Mouse (Mus musculus) midbrain, embryonic 15.5 days (tissue): Measurements from ENCODE around the gene Rnf207. TPM values are rescaled to one million over a fixed set of nuclear protein-coding genes. Genes with fewer than 3 reads are reported as not detected.

Experiments
- ATAC-seq: fragments of 200-750 bp; cut with Nextera tagmentation; replicated peaks from 2 replicates; pipeline ENCODE4 v1.8.0; 2017; ENCODE audit warnings: moderate TSS enrichment
- H3K27ac ChIP-seq: fragments of 300-500 bp; sonication (generic); 2 replicates; pipeline ENCODE4 v1.5.1; 2015; ENCODE audit warnings: mild to moderate bottlenecking, inconsistent platforms
- H3K27me3 ChIP-seq: fragments of 300-500 bp; sonication (generic); replicated peaks from 2 replicates; pipeline ENCODE4 v1.6.1; 2015; ENCODE audit warnings: inconsistent platforms
- H3K36me3 ChIP-seq: fragments of 300-500 bp; sonication (generic); replicated peaks from 2 replicates; pipeline ENCODE4 v1.6.1; 2015; ENCODE audit warnings: inconsistent platforms
- H3K4me1 ChIP-seq: fragments of 300-500 bp; sonication (generic); 2 replicates; pipeline ENCODE4 v1.6.1; 2015; ENCODE audit warnings: inconsistent platforms
- H3K4me2 ChIP-seq: fragments of 300-500 bp; sonication (generic); 2 replicates; pipeline ENCODE4 v1.6.1; 2015; ENCODE audit warnings: inconsistent platforms, mild to moderate bottlenecking, moderate library complexity
- H3K4me3 ChIP-seq: fragments of 300-500 bp; sonication (generic); 2 replicates; pipeline ENCODE4 v1.5.1; 2015; ENCODE audit warnings: mild to moderate bottlenecking, inconsistent platforms
- H3K9ac ChIP-seq: fragments of 300-500 bp; sonication (generic); 2 replicates; pipeline ENCODE4 v1.6.1; 2015; ENCODE audit warnings: mild to moderate bottlenecking, inconsistent platforms
- H3K9me3 ChIP-seq: fragments of 300-500 bp; sonication (generic); 2 replicates; pipeline ENCODE4 v1.6.1; 2016; ENCODE audit warnings: inconsistent platforms
- WGBS: fragments of 180-500 bp; shearing (Covaris S2); methylation state at CpG from one replicate; pipeline ENCODE4 v1.1.7; 2015; ENCODE audit warnings: mixed read lengths; 5-methylcytosine and 5-hydroxymethylcytosine counted together
- polyA plus RNA-seq: library from polyadenylated mRNA; unstranded; fragments of >200 nt; fragmentation: Nextera tagmentation; extraction: Ambion mirVana; gene quantifications from 2 replicates; pipeline ENCODE4 v1.2.1, GENCODE M21; 2015

Gene Rnf207
- polyA plus RNA-seq, 1 experiment from 2014 or later, result 8.6 TPM

DNA sequence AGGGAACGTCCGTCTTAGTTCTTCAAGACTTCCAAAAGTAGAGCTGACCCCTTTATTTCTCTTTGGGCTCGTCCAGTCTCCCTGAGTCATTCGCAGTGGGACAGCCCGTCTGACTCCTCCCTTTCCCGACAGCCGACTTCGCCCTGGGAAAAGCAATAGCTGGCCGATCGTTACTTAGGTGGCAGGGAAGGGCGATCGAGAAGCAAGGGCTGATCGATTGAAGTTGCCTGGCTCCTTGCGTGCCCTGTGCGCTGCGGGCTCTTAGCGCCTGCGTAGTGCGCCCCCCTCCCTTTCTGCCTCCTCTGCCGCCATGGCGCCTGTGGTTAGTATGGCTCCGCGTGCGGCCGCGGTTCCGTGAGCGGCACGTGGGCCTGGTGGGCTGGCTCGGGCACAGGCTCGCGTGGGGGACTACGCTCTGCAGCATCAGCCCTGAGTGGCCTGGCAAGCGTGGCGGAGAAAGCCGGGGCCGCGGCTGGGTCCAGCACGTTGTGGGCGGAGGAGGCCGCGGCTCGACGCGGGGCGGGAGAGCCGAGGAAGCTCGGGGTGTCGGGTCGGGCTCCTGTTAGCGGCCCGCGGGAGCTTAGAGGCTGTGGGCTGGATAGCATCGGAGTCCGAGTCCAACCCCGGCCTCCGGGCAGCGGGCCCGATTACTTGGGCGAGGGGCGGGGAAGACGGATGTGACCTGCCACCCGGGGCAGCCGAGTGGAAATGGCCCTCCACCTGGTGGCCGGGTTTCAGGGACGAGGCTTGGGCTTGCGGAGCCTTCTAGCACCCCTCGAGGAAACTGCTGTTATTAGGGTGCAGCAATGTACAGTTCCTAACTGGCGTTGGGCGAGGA, 7.0 kb upstream of the Rnf207 start, which contains the start of gene Rpl22:
TSS of gene Rpl22 (plus strand) at position 169 of the 838 bp plus-strand sequence.
- H3K4me1 ChIP-seq, result peaks cover 20% of the 10 kb centered on the region
- peak within 1 kb of the TSS; percentile 66 for H3K27ac ChIP-seq
- under 1% methylated on average over 69 of the region's 70 CpGs for WGBS
- H3K4me2 ChIP-seq, result peak within 1 kb of the TSS; percentile 75
- peak within 1 kb of the TSS; percentile 70 for H3K4me3 ChIP-seq
- H3K27me3 ChIP-seq, result no peaks in the 10 kb centered on the region
- peak within 1 kb of the TSS; percentile 73 for H3K9ac ChIP-seq
- H3K9me3 ChIP-seq, result no peaks in the 10 kb centered on the region
- H3K36me3 ChIP-seq, result peaks cover 10% of the 10 kb centered on the region
- peak; percentile 95 for ATAC-seq

DNA sequence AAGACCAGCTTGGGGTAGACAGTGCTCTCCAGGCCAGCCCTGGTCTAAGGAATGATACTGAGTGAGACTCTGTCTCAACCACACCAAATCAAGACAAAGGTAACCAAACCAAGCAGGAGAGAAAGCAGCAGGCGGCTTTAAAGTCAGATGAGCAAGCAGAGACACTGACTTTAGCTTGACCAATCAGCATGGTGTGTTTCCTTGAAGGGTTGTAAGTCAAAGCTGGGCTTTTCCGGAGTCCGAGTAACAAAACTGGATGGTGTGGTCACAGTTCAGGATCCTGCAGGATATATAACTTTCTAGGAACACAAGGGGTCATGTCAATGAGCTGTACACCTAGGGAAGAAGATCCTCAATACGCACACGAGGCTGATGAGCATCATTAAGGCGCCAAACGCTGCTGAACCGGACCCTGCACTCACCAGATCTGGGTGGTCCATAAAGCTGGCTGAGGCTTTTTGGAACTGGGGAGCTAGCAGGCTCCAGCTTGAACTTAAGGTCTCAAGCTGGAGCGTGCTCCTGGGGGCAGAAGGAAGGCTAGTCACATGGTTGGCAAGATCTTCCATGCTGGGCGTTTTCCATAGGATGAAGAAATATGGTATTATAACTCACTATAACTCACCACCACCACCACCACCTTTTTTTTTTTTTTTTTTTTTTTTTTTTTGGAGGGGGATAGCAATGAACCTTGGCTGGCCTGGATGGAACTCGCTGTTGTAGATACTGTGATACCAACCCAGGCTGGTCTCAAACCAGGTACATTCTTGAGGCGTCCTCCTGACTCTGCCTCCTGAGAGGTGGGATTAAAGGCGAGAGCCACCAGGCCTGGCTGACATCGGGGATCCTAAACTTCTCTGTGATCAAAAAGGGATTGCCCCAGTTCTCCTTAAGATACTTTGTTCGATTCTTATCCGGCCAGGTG, 6.1 kb upstream of the Rnf207 start:
- peaks cover 6% of the 10 kb centered on the region; the same call in 1 of the 2 replicates for H3K36me3 ChIP-seq
- H3K27ac ChIP-seq, result no peak overlapping the region
- peak; percentile 46 for ATAC-seq
- H3K9ac ChIP-seq, result no peak overlapping the region
- H3K4me2 ChIP-seq, result peak overlapping the region; percentile 30; the same call in 1 of the 2 replicates
- peaks cover 20% of the 10 kb centered on the region for H3K4me1 ChIP-seq
- no peaks in the 10 kb centered on the region for H3K9me3 ChIP-seq
- no peaks in the 10 kb centered on the region for H3K27me3 ChIP-seq
- WGBS, result 58% methylated on average over 16 of the region's 16 CpGs
- peak overlapping the region; percentile 70 for H3K4me3 ChIP-seq

DNA sequence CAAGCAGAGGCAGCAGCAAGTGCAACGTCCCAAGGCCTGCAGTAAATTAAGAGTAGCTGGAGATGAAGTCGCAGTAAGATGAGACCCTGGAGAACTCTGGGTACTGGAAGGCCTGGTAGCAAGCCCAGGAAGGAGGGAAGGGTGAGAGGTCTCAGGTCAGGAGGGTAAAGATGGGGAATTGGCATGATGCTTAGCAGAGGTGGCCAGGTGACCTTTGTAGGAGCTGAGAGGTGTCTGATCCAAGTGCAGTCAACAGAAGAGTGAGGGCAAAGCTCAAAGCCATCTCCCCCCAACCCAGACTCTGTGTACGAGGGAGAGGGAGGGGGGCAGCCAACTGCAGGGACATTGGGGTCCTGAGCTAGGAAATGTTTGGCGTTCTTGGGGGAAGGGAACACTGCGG, 2.7 kb upstream of the Rnf207 start:
- H3K4me1 ChIP-seq, result peaks cover 7% of the 10 kb centered on the region
- no peak overlapping the region for H3K9ac ChIP-seq
- no peak for ATAC-seq
- no peak overlapping the region for H3K27ac ChIP-seq
- H3K9me3 ChIP-seq, result no peaks in the 10 kb centered on the region
- no peak overlapping the region for H3K4me2 ChIP-seq
- H3K4me3 ChIP-seq, result no peak overlapping the region
- peaks cover 20% of the 10 kb centered on the region for H3K27me3 ChIP-seq
- no peaks in the 10 kb centered on the region for H3K36me3 ChIP-seq
- WGBS, result 50% methylated on average over 5 of the region's 5 CpGs

DNA sequence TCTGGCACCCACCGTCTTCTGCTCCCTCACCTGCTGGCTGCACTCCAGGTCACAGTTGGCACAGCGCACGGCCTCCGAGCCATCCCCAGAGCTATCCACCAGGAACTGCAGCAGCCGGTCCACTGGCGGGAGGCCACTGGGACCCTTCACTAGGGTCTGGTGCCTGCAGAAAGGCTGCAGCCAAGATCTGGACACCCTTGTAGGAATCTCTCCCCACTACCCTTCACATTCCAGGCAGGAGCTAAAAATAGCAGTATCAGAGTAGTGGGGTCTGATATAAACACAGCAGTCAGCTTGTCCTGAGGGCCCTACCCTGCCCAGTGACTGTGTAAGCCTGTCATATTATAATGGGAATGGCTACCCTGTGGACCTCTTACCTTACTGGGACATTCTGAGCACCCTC, 1.2 kb downstream of the Rnf207 start:
- H3K9me3 ChIP-seq, result no peaks in the 10 kb centered on the region
- H3K27me3 ChIP-seq, result peaks cover 56% of the 10 kb centered on the region
- no peak overlapping the region for H3K9ac ChIP-seq
- H3K4me1 ChIP-seq, result peaks cover 25% of the 10 kb centered on the region
- ATAC-seq, result no peak
- no peak overlapping the region for H3K4me2 ChIP-seq
- no peak overlapping the region for H3K4me3 ChIP-seq
- H3K36me3 ChIP-seq, result no peaks in the 10 kb centered on the region
- H3K27ac ChIP-seq, result no peak overlapping the region
- 86% methylated on average over 6 of the region's 6 CpGs for WGBS

DNA sequence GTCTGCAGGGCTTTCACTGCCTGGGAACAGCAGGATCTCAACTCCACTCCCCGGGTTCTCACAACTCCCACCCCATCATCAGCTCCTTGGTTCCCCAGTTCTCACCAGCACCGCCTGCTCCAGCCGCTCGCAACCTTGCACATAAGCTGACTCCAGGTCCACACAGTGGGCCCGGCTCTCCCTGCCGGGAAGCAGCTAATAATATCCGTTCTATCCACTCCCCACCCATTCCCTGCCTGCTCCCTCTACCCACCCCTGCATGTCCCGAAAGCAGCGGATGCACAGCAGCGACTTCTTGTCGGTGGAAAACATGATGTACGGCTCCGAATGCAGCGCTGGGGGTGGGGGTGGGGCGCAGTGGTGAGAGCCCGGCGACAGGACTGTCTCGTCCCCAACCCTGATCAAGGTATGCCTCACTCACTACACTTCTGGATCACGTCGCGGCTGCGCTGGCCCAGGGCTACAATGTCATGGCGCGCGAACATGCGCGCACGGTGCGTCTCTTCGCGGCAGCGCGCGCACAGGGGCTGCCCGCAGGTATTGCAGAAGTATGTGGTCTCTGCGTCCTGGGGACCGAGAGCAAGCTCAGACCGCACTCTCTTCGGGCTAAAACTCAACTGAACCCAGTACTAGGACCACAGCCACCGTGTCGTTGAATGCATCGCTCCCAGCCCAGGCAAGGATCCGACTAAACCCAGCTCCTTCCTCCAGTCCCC, 3.1 kb downstream of the Rnf207 start:
- H3K9me3 ChIP-seq, result no peaks in the 10 kb centered on the region
- H3K4me2 ChIP-seq, result peak overlapping the region; percentile 61
- WGBS, result under 1% methylated on average over 43 of the region's 43 CpGs
- peak overlapping the region; percentile 30; the same call in 1 of the 2 replicates for H3K9ac ChIP-seq
- peaks cover 31% of the 10 kb centered on the region for H3K4me1 ChIP-seq
- ATAC-seq, result no peak
- peaks cover 75% of the 10 kb centered on the region for H3K27me3 ChIP-seq
- H3K27ac ChIP-seq, result no peak overlapping the region
- no peaks in the 10 kb centered on the region for H3K36me3 ChIP-seq
- peak overlapping the region; percentile 37 for H3K4me3 ChIP-seq

DNA sequence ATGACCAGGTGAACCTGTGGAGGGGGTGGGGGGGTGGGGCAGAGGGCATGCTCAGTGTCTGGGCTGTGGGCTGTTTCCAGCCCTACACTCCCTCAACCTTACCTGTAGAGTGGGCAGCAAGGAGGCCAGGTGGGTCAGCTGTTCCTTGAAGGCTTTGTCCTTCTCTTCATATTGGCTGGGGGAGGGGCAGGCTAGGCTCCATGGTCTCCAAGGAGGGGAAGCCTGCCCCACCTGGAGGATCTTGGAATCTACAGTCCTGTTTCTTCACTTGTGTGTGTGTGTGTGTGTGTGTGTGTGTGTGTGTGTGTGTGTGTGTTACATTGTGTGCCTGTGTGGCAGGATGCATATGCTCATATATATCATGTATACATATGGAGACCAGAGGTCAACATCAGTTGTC, 4.9 kb downstream of the Rnf207 start:
- H3K4me2 ChIP-seq, result peak overlapping the region; percentile 60
- peak; percentile 49 for ATAC-seq
- no peak overlapping the region for H3K9ac ChIP-seq
- peaks cover 31% of the 10 kb centered on the region for H3K4me1 ChIP-seq
- no peaks in the 10 kb centered on the region for H3K9me3 ChIP-seq
- H3K36me3 ChIP-seq, result no peaks in the 10 kb centered on the region
- H3K27ac ChIP-seq, result no peak overlapping the region
- H3K4me3 ChIP-seq, result peak overlapping the region; percentile 37
- peaks cover 77% of the 10 kb centered on the region for H3K27me3 ChIP-seq

DNA sequence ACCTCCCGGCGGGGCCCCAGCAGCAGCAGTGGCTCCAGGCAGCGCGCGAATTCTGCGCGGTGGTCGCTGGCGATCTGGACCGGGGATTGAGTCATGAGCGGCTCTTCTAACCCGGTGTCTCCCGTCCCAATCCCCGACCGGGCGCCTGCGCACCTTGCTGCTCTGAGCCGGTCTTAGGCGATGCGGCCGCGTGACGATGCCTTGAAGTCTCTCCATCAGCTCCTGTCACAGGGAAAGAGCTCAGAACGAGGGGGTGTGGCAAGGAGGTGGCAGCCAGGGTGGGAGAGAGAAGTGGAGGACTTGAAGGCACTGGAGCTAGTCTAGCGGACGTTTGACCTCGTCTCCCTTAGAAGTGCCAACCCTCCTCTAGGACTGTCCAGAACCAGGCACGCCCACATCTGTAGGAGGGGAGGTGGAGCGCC, 5.6 kb downstream of the Rnf207 start:
- Histone ChIP-seq H3K27ac (no peak overlapping the region), H3K36me3 (no peaks in the 10 kb centered on the region), H3K27me3 (peaks cover 74% of the 10 kb centered on the region), H3K9ac (peak overlapping the region; percentile 43), H3K9me3 (no peaks in the 10 kb centered on the region), H3K4me1 (peaks cover 31% of the 10 kb centered on the region), H3K4me3 (peak overlapping the region; percentile 37), H3K4me2 (peak overlapping the region; percentile 60)
- peak; percentile 67 for ATAC-seq
- under 1% methylated on average over 29 of the region's 29 CpGs for WGBS

DNA sequence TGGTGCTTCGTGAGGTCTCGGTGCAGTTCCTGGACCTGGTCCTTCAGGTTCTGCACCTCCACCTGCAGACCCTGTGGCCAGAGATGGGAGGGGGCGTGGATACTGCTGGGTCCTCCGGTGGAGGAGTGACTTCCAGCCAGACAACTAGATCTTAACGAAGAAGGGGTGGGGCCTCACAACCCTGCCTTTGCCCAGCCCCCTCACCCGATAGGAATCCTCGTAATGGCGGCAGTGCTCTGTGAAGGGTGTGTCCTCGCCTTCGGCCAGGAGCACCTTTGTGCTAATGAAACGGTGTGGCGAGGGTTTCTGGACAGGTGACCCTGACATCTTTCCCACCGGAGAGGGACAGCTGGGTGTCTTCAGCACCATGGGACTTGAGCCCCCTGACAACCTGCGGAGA, 6.6 kb downstream of the Rnf207 start:
- Histone ChIP-seq H3K9ac (peak overlapping the region; percentile 3; the same call in 1 of the 2 replicates), H3K4me3 (peak overlapping the region; percentile 37), H3K4me1 (peaks cover 31% of the 10 kb centered on the region), H3K36me3 (no peaks in the 10 kb centered on the region), H3K27me3 (peaks cover 64% of the 10 kb centered on the region), H3K4me2 (peak overlapping the region; percentile 60), H3K9me3 (no peaks in the 10 kb centered on the region), H3K27ac (no peak overlapping the region)
- 0 out of 2 replicates have a peak, but pooled peaks have one; percentile 7 for ATAC-seq
- WGBS, result 3% methylated on average over 14 of the region's 14 CpGs

DNA sequence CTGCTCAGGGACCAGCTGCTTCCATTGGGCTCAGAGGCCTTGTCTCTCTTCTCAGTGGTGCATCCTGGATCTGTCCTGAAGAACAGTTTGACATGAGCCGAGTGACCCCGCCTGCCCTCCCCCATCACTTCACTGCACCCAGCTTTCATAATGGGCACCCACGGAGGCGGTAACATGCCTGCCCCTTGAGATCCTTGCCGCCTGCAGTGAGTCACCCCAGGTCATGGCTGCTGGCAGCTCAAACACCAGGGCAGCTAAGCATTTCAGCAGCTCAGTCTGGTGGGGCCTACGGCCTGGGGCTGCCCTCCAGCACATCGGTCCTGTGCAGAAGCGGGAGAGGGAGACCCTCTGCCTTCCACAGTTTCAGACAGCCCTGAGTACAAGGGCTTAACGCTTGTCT, 11.3 kb downstream of the Rnf207 start:
- H3K36me3 ChIP-seq, result 0 out of 2 replicates have a peak, but pooled peaks cover 2% of the 10 kb centered on the region
- peaks cover 20% of the 10 kb centered on the region for H3K27me3 ChIP-seq
- H3K4me3 ChIP-seq, result no peak overlapping the region
- no peak overlapping the region for H3K4me2 ChIP-seq
- H3K9me3 ChIP-seq, result no peaks in the 10 kb centered on the region
- 79% methylated on average over 9 of the region's 9 CpGs for WGBS
- ATAC-seq, result no peak
- peaks cover 5% of the 10 kb centered on the region for H3K4me1 ChIP-seq
- no peak overlapping the region for H3K9ac ChIP-seq
- H3K27ac ChIP-seq, result no peak overlapping the region

DNA sequence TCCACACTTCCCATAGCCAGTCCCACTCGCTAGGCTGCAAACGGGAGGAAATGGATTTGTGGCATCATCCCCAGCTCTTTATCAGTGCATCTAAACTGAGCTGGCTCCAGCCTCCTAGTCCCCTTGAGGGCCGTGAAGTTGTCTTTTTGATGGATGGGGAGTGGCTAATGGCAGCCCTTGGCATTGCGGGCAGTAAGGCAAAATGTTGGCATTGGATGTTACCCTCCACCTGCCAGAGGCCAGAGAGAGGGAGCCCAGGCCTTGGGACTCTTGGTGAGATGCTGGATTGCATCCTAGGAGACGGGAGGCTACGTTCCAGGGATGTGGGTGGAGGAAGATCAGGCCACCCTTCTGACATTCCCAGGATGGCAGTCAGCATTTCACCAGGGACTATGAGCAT, 12.8 kb downstream of the Rnf207 start:
- Histone ChIP-seq H3K9ac (no peak overlapping the region), H3K36me3 (0 out of 2 replicates have a peak, but pooled peaks cover 2% of the 10 kb centered on the region), H3K4me2 (no peak overlapping the region), H3K27ac (no peak overlapping the region), H3K27me3 (peaks cover 5% of the 10 kb centered on the region), H3K4me3 (no peak overlapping the region), H3K9me3 (no peaks in the 10 kb centered on the region), H3K4me1 (no peaks in the 10 kb centered on the region)
- ATAC-seq, result no peak
- 87% methylated on average over 6 of the region's 6 CpGs for WGBS

DNA sequence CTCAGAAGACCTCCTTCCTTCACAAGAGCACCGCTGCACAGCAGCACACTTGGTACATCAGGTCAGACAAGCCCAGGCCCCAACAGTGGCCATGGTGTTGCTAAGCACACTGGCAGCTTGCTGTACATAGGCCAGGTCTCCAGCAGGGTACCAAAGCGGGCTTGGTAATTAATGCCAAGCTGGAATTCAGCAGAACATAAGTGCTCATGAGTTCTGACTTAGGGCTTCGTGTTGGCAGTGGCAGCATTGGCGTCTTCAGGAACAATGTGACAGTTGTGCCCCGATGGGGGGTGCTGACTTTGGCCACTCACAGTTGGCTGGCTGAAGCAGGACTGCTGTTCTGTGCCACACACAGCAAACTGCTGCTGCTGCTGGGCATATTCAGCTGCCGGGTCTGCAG, 14.1 kb downstream of the Rnf207 start:
- Histone ChIP-seq H3K27me3 (no peaks in the 10 kb centered on the region; the same call in 1 of the 2 replicates), H3K4me3 (no peak overlapping the region), H3K4me1 (no peaks in the 10 kb centered on the region), H3K36me3 (peaks cover 12% of the 10 kb centered on the region; the same call in 1 of the 2 replicates), H3K27ac (no peak overlapping the region), H3K9ac (no peak overlapping the region), H3K4me2 (no peak overlapping the region), H3K9me3 (no peaks in the 10 kb centered on the region)
- ATAC-seq, result no peak
- 90% methylated on average over 6 of the region's 6 CpGs for WGBS
